Mouse (Mus musculus) myocyte (in vitro differentiated cells): ENCODE data around the gene Mrps34. TPM values are rescaled to one million over a fixed set of nuclear protein-coding genes. Genes with fewer than 3 reads are reported as not detected.
A peak's percentile ranks its signal among the peaks of the same experiment; 100 is the strongest.

Experiments used
- H3K27me3 ChIP-seq: one replicate; pipeline ENCODE4 v1.6.1; 2011; ENCODE audit not compliant: control insufficient read depth, insufficient read depth, insufficient read length
- H3K36me3 ChIP-seq: one replicate; pipeline ENCODE4 v1.6.1; 2011; ENCODE audit not compliant: control insufficient read depth, insufficient read depth
- H3K4me2 ChIP-seq: one replicate; pipeline ENCODE4 v1.6.1; 2011; ENCODE audit warnings: low read depth, control low read depth
- H3K4me3 ChIP-seq: one replicate; pipeline ENCODE4 v1.5.1; 2011; ENCODE audit warnings: mild to moderate bottlenecking, control low read depth, moderate library complexity
- H3K79me2 ChIP-seq: one replicate; pipeline ENCODE4 v1.6.1; 2011; ENCODE audit not compliant: control insufficient read depth, insufficient read depth
- H3ac ChIP-seq: one replicate; pipeline ENCODE4 v1.6.1; 2011; ENCODE audit not compliant: control insufficient read depth, insufficient read length
- CEBPB ChIP-seq: IDR thresholded peaks from 2 replicates; pipeline ENCODE4 v1.6.1; 2011; ENCODE audit warnings: mild to moderate bottlenecking, moderate library complexity; ENCODE audit not compliant: poor library complexity, insufficient read depth, severe bottlenecking
- E2F4 ChIP-seq: IDR thresholded peaks from one replicate; pipeline ENCODE4 v1.6.1; 2011; ENCODE audit warnings: mild to moderate bottlenecking, control low read depth, moderate library complexity; ENCODE audit not compliant: insufficient read depth
- MAX ChIP-seq: IDR thresholded peaks from one replicate; pipeline ENCODE4 v1.6.1; 2011; ENCODE audit warnings: low read depth, mild to moderate bottlenecking, control low read depth
- MYOD1 ChIP-seq, 3 experiments: IDR thresholded peaks; one replicate each; pipeline ENCODE4 v1.6.1; 2011; ENCODE audit warnings: control low read depth in 2 of 3, low read depth in 2 of 3, mild to moderate bottlenecking in 2 of 3, moderate library complexity in 1 of 3; ENCODE audit not compliant: insufficient read length in 2 of 3, control insufficient read depth in 1 of 3
- MYOG ChIP-seq, 3 experiments: IDR thresholded peaks; one replicate each; pipeline ENCODE4 v1.6.1; 2011; ENCODE audit warnings: control low read depth in 2 of 3, low read depth in 2 of 3, mild to moderate bottlenecking in 2 of 3; ENCODE audit not compliant: insufficient read length in 2 of 3, control insufficient read depth in 1 of 3, insufficient read depth in 1 of 3
- POLR2A ChIP-seq: IDR thresholded peaks from one replicate; pipeline ENCODE4 v1.6.1; 2011; ENCODE audit warnings: low read depth, mild to moderate bottlenecking, control low read depth, moderate library complexity; ENCODE audit not compliant: insufficient read length
- POLR2AphosphoS2 ChIP-seq: IDR thresholded peaks from one replicate; pipeline ENCODE4 v1.6.1; 2011; ENCODE audit warnings: low read depth, control low read depth; ENCODE audit not compliant: insufficient read length
- REST ChIP-seq: IDR thresholded peaks from one replicate; pipeline ENCODE4 v1.6.1; 2011; ENCODE audit warnings: mild to moderate bottlenecking, control low read depth, moderate library complexity; ENCODE audit not compliant: insufficient read depth, insufficient read length
- SRF ChIP-seq: IDR thresholded peaks from one replicate; pipeline ENCODE4 v1.6.1; 2011; ENCODE audit warnings: low read depth; ENCODE audit not compliant: control insufficient read depth, insufficient read length
- TCF12 ChIP-seq: IDR thresholded peaks from one replicate; pipeline ENCODE4 v1.6.1; 2011; ENCODE audit warnings: mild to moderate bottlenecking, control low read depth; ENCODE audit not compliant: poor library complexity, insufficient read depth, severe bottlenecking
- TCF3 ChIP-seq: IDR thresholded peaks from one replicate; pipeline ENCODE4 v1.6.1; 2011; ENCODE audit warnings: low read depth, control low read depth; ENCODE audit not compliant: insufficient read length
- USF1 ChIP-seq: IDR thresholded peaks from one replicate; pipeline ENCODE4 v1.6.1; 2011; ENCODE audit warnings: low read depth, mild to moderate bottlenecking, control low read depth, moderate library complexity
- polyA plus RNA-seq: library from polyadenylated mRNA; unstranded; fragments of >200 nt; fragmentation: generic; extraction: Trizol; gene quantifications from one replicate; pipeline ENCODE4 v1.2.1, GENCODE M21; 2012; ENCODE audit warnings: missing spikeins

Mrps34 gene
- polyA plus RNA-seq, 1 experiment: 142 TPM

DNA sequence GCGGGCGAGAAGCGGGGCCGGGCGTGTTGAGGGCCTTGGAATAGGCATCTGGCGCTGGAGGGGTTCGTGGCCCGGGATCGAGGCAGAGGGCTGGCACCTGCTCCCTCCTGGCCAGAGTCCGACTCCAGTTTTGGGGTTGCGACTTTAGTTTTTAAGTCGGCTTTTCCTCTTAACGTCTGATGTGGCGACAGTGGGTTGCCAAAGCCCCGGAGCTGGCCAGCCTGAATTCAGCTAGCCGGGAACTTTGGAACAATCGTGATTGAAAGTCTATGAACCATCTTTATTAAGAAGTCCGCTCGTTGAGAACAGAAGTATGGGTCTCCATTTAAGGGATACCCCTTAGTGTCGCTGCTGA is 44.2 kb upstream of the Mrps34 start:
- peaks cover 7% of the 10 kb centered on the region for H3K79me2 ChIP-seq
- H3ac ChIP-seq: peak overlapping the region; percentile 61
- H3K36me3 ChIP-seq: no peaks in the 10 kb centered on the region
- no peaks in the 10 kb centered on the region for H3K27me3 ChIP-seq
- TF ChIP-seq MYOD1 (IDR thresholded peaks at IDR 0.05; ENCODE audit: control insufficient read depth in 1 of 3, insufficient read length in 2 of 3, low read depth in 2 of 3) (no peak), E2F4 (no peak), SRF (no peak), MAX (no peak), CEBPB (no peak), MYOG (IDR thresholded peaks at IDR 0.05; ENCODE audit: control insufficient read depth in 1 of 3, insufficient read depth in 1 of 3, insufficient read length in 2 of 3, low read depth in 2 of 3) (no peak), POLR2AphosphoS2 (no peak), USF1 (no peak), REST (no peak), POLR2A (no peak), TCF12 (no peak), TCF3 (no peak)
- peak overlapping the region; percentile 96 for H3K4me3 ChIP-seq
- H3K4me2 ChIP-seq: peak overlapping the region; percentile 96

GRCm38 (mm10) chr17:24851381-24852125 is 43.4 kb upstream of the Mrps34 start:
- H3K4me2 ChIP-seq: peak overlapping the region; percentile 96
- H3K79me2 ChIP-seq: peaks cover 7% of the 10 kb centered on the region
- no peaks in the 10 kb centered on the region for H3K36me3 ChIP-seq
- H3K27me3 ChIP-seq: no peaks in the 10 kb centered on the region
- TF ChIP-seq TCF3: no peak
- no peak for TF ChIP-seq MAX
- no peak for TF ChIP-seq CEBPB
- no peak for TF ChIP-seq USF1
- no peak for TF ChIP-seq POLR2A
- TF ChIP-seq TCF12: no peak
- no peak for TF ChIP-seq E2F4
- TF ChIP-seq REST: no peak
- TF ChIP-seq MYOD1 (IDR thresholded peaks at IDR 0.05; ENCODE audit: control insufficient read depth in 1 of 3, insufficient read length in 2 of 3, low read depth in 2 of 3): no peak
- TF ChIP-seq SRF: no peak
- H3K4me3 ChIP-seq: peak overlapping the region; percentile 96
- H3ac ChIP-seq: no peak overlapping the region

GRCm38 (mm10) chr17:24855838-24856464 is 39.0 kb upstream of the Mrps34 start:
- H3K27me3 ChIP-seq: no peaks in the 10 kb centered on the region
- H3K4me2 ChIP-seq: no peak overlapping the region
- no peaks in the 10 kb centered on the region for H3K36me3 ChIP-seq
- TF ChIP-seq USF1: peak; percentile 46
- no peak for TF ChIP-seq MAX
- H3K79me2 ChIP-seq: no peaks in the 10 kb centered on the region
- no peak overlapping the region for H3K4me3 ChIP-seq
- no peak overlapping the region for H3ac ChIP-seq

DNA sequence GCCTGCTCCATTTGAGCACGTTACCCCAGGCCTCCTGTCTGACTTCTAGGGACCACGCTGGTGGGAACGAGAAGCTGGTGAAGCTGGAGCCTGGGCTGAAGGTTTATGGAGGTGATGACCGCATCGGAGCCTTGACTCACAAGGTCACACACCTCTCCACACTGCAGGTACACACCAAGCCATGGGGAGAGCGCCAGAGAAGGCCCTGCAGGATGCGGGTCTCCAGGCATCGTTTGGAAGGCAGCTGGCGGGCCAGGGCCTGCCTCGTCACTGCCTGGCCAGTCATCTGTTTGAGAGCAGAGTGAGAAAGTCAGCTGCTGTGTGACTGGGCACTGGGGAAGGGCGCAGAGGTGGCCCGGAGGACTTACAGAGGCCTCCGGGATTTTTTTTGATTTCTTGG is 38.3 kb upstream of the Mrps34 start:
- H3K27me3 ChIP-seq: no peaks in the 10 kb centered on the region
- no peak overlapping the region for H3K4me3 ChIP-seq
- H3K36me3 ChIP-seq: no peaks in the 10 kb centered on the region
- no peak overlapping the region for H3ac ChIP-seq
- TF ChIP-seq MYOD1 (IDR thresholded peaks at IDR 0.05; ENCODE audit: control insufficient read depth in 1 of 3, insufficient read length in 2 of 3, low read depth in 2 of 3) (no peak), CEBPB (no peak), TCF12 (no peak), POLR2A (no peak), MYOG (IDR thresholded peaks at IDR 0.05; ENCODE audit: control insufficient read depth in 1 of 3, insufficient read depth in 1 of 3, insufficient read length in 2 of 3, low read depth in 2 of 3) (no peak)
- H3K79me2 ChIP-seq: no peaks in the 10 kb centered on the region
- H3K4me2 ChIP-seq: no peak overlapping the region

- H3K4me3 ChIP-seq: no peak overlapping the region
- no peak overlapping the region for H3K4me2 ChIP-seq
- TF ChIP-seq REST: no peak
- no peak for TF ChIP-seq E2F4
- TF ChIP-seq POLR2A: no peak
- TF ChIP-seq USF1: no peak
- TF ChIP-seq CEBPB: no peak
- TF ChIP-seq MYOG (IDR thresholded peaks at IDR 0.05; ENCODE audit: control insufficient read depth in 1 of 3, insufficient read depth in 1 of 3, insufficient read length in 2 of 3, low read depth in 2 of 3): no peak
- no peak for TF ChIP-seq MYOD1 (IDR thresholded peaks at IDR 0.05; ENCODE audit: control insufficient read depth in 1 of 3, insufficient read length in 2 of 3, low read depth in 2 of 3)
- TF ChIP-seq TCF3: no peak
- no peak for TF ChIP-seq TCF12
- TF ChIP-seq SRF: no peak
- no peak for TF ChIP-seq MAX
- no peak for TF ChIP-seq POLR2AphosphoS2
- no peaks in the 10 kb centered on the region for H3K36me3 ChIP-seq
- no peaks in the 10 kb centered on the region for H3K27me3 ChIP-seq
- H3K79me2 ChIP-seq: no peaks in the 10 kb centered on the region
- no peak overlapping the region for H3ac ChIP-seq
Observed at GRCm38 (mm10) chr17:24857831-24858470, 37.0 kb upstream of the Mrps34 start.
